Mouse (Mus musculus): ENCODE results near the gene Gm45021. TPM values are rescaled to one million over a fixed set of nuclear protein-coding genes. Genes with fewer than 3 reads are reported as not detected.

Gene Gm45021
- polyA plus RNA-seq, 1 experiment = not detected

- Histone ChIP-seq H3K4me3 (ENCODE audit: low read depth, low read length) (no peak overlapping the region), H3K36me3 (ENCODE audit: control insufficient read depth, insufficient read depth, low read length, poor library complexity, severe bottlenecking) (no peaks in the 10 kb centered on the region), H3K9me3 (replicated peaks; ENCODE audit: control insufficient read depth, insufficient read depth, low read length, poor library complexity, severe bottlenecking) (no peaks in the 10 kb centered on the region), H3K27me3 (ENCODE audit: control insufficient read depth, insufficient read depth, low read length, poor library complexity, severe bottlenecking) (no peaks in the 10 kb centered on the region), H3K9ac (ENCODE audit: low read depth, poor library complexity, severe bottlenecking) (no peak overlapping the region), H3K4me1 (ENCODE audit: control insufficient read depth, insufficient read depth, low read length) (no peaks in the 10 kb centered on the region), H3K27ac (ENCODE audit: insufficient read depth, low read length) (no peak overlapping the region)
- TF ChIP-seq POLR2A (IDR thresholded peaks at IDR 0.05; ENCODE audit: insufficient read depth, low read length) (no peak), EP300 (IDR thresholded peaks at IDR 0.05; ENCODE audit: insufficient read depth, low read depth, low read length) (no peak), CTCF (IDR thresholded peaks at IDR 0.05; ENCODE audit: low read depth, low read length) (no peak)
These were observed 47.1 kb downstream of the Gm45021 start for GRCm38 (mm10) chr6:48636515-48636914.

DNA sequence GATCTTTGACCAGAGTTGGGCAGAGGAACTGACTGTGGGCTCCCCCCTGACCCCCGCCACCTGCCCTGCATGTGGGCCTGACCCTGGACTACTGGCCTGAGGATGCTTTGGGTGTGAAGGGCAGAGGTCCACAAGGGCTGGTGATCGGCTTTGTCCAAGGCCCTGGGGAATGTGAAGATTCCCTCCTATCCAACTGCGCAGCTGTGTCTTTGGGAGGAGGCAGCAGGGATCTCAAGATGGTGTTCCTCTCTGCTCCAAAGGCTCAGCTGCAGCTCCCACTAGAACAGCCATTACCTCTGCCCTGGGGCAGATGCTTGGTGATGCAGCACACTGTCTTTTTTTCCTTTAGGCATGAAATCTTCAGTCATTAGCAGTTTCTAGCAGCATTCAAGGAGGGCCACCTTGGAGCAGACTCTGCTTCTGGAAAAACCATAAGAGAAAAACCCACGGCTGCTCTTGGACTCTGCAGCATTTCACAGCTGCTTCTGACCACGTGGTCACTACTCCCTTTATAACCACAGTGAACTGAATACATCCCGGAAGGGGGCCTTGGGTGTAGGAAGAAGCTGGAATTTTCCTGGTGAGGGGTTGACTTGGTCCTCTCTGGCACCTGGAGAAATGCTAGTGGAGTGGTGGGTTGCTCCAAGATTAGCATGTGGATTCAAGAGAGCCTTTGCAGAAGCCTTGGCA, 48.5 kb downstream of the Gm45021 start:
- Histone ChIP-seq H3K27me3 (ENCODE audit: control insufficient read depth, insufficient read depth, low read length, poor library complexity, severe bottlenecking) (no peaks in the 10 kb centered on the region), H3K4me3 (ENCODE audit: low read depth, low read length) (no peak overlapping the region), H3K9ac (ENCODE audit: low read depth, poor library complexity, severe bottlenecking) (no peak overlapping the region), H3K4me1 (ENCODE audit: control insufficient read depth, insufficient read depth, low read length) (no peaks in the 10 kb centered on the region), H3K9me3 (replicated peaks; ENCODE audit: control insufficient read depth, insufficient read depth, low read length, poor library complexity, severe bottlenecking) (no peaks in the 10 kb centered on the region), H3K27ac (ENCODE audit: insufficient read depth, low read length) (no peak overlapping the region), H3K36me3 (ENCODE audit: control insufficient read depth, insufficient read depth, low read length, poor library complexity, severe bottlenecking) (no peaks in the 10 kb centered on the region)
- TF ChIP-seq EP300 (IDR thresholded peaks at IDR 0.05; ENCODE audit: insufficient read depth, low read depth, low read length) (no peak), CTCF (IDR thresholded peaks at IDR 0.05; ENCODE audit: low read depth, low read length) (no peak), POLR2A (IDR thresholded peaks at IDR 0.05; ENCODE audit: insufficient read depth, low read length) (no peak)

DNA sequence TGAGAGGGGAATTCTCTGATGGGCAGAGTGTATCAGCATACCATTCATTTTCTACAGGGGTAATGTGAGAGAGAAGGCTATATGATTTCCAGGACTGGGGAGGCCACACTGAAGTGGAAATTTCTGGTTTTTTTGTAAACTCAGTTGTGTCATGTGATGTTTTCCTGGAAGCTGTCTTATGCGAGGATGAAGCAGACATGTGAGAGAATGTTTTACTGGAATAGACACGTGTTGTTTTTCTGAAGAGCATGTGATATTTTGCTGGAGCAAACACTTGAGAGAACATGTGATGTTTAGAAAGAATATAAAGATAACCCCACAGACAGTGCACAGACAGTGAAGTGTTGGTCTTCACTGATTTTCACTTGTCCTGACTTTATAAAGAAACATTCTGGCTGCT, 49.1 kb downstream of the Gm45021 start:
- H3K27me3 ChIP-seq (ENCODE audit: control insufficient read depth, insufficient read depth, low read length, poor library complexity, severe bottlenecking) = no peaks in the 10 kb centered on the region
- TF ChIP-seq EP300 (IDR thresholded peaks at IDR 0.05; ENCODE audit: insufficient read depth, low read depth, low read length) (no peak), CTCF (IDR thresholded peaks at IDR 0.05; ENCODE audit: low read depth, low read length) (no peak), POLR2A (IDR thresholded peaks at IDR 0.05; ENCODE audit: insufficient read depth, low read length) (no peak)

GRCm38 (mm10) chr6:48641391-48641790, 52.0 kb downstream of the Gm45021 start:
- H3K27ac ChIP-seq (ENCODE audit: insufficient read depth, low read length) = no peak overlapping the region
- H3K4me1 ChIP-seq (ENCODE audit: control insufficient read depth, insufficient read depth, low read length) = no peaks in the 10 kb centered on the region
- no peaks in the 10 kb centered on the region for H3K36me3 ChIP-seq (ENCODE audit: control insufficient read depth, insufficient read depth, low read length, poor library complexity, severe bottlenecking)
- H3K9me3 ChIP-seq (replicated peaks; ENCODE audit: control insufficient read depth, insufficient read depth, low read length, poor library complexity, severe bottlenecking) = no peaks in the 10 kb centered on the region
- no peaks in the 10 kb centered on the region for H3K27me3 ChIP-seq (ENCODE audit: control insufficient read depth, insufficient read depth, low read length, poor library complexity, severe bottlenecking)
- H3K4me3 ChIP-seq (ENCODE audit: low read depth, low read length) = no peak overlapping the region
- no peak for TF ChIP-seq POLR2A (IDR thresholded peaks at IDR 0.05; ENCODE audit: insufficient read depth, low read length)
- no peak overlapping the region for H3K9ac ChIP-seq (ENCODE audit: low read depth, poor library complexity, severe bottlenecking)

More for the DNA sequence above, 49.1 kb downstream of the Gm45021 start:
- Histone ChIP-seq H3K9me3 (replicated peaks; ENCODE audit: control insufficient read depth, insufficient read depth, low read length, poor library complexity, severe bottlenecking) (no peaks in the 10 kb centered on the region), H3K4me3 (ENCODE audit: low read depth, low read length) (no peak overlapping the region), H3K27ac (ENCODE audit: insufficient read depth, low read length) (no peak overlapping the region), H3K36me3 (ENCODE audit: control insufficient read depth, insufficient read depth, low read length, poor library complexity, severe bottlenecking) (no peaks in the 10 kb centered on the region), H3K4me1 (ENCODE audit: control insufficient read depth, insufficient read depth, low read length) (no peaks in the 10 kb centered on the region), H3K9ac (ENCODE audit: low read depth, poor library complexity, severe bottlenecking) (no peak overlapping the region)

DNA sequence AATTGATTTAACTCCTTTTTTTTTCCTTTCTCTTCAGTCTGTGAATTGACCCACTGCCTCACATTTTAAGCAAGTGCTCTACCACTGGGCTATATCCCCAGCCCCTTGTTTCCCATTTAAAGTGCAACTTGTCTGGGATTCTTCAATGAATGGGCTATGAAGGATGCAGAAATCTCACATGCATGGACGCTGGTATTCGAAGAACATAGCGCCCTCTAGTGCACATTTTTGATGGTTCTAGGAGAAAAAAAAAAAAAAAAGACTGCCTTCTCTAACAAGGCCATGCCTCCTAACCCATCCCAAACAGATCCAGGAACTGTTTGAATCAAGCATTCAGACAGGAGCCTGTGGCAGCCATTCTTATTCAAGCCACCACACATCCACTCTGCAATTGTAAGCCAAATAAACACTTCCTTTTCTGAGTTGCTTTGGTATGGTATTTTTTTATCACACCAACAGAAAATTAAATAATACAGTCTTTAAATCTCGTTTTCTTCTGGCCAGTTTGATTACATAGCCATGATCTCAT, 53.4 kb downstream of the Gm45021 start:
- Histone ChIP-seq H3K27me3 (ENCODE audit: control insufficient read depth, insufficient read depth, low read length, poor library complexity, severe bottlenecking) (no peaks in the 10 kb centered on the region), H3K4me1 (ENCODE audit: control insufficient read depth, insufficient read depth, low read length) (no peaks in the 10 kb centered on the region), H3K9me3 (replicated peaks; ENCODE audit: control insufficient read depth, insufficient read depth, low read length, poor library complexity, severe bottlenecking) (no peaks in the 10 kb centered on the region), H3K9ac (ENCODE audit: low read depth, poor library complexity, severe bottlenecking) (no peak overlapping the region), H3K36me3 (ENCODE audit: control insufficient read depth, insufficient read depth, low read length, poor library complexity, severe bottlenecking) (no peaks in the 10 kb centered on the region), H3K27ac (ENCODE audit: insufficient read depth, low read length) (no peak overlapping the region), H3K4me3 (ENCODE audit: low read depth, low read length) (no peak overlapping the region)
- no peak for TF ChIP-seq POLR2A (IDR thresholded peaks at IDR 0.05; ENCODE audit: insufficient read depth, low read length)
- TF ChIP-seq CTCF (IDR thresholded peaks at IDR 0.05; ENCODE audit: low read depth, low read length) = no peak
- TF ChIP-seq EP300 (IDR thresholded peaks at IDR 0.05; ENCODE audit: insufficient read depth, low read depth, low read length) = no peak

- Histone ChIP-seq H3K27me3 (ENCODE audit: control insufficient read depth, insufficient read depth, low read length, poor library complexity, severe bottlenecking) (no peaks in the 10 kb centered on the region), H3K9me3 (replicated peaks; ENCODE audit: control insufficient read depth, insufficient read depth, low read length, poor library complexity, severe bottlenecking) (no peaks in the 10 kb centered on the region), H3K36me3 (ENCODE audit: control insufficient read depth, insufficient read depth, low read length, poor library complexity, severe bottlenecking) (no peaks in the 10 kb centered on the region), H3K4me3 (ENCODE audit: low read depth, low read length) (no peak overlapping the region), H3K9ac (ENCODE audit: low read depth, poor library complexity, severe bottlenecking) (no peak overlapping the region), H3K4me1 (ENCODE audit: control insufficient read depth, insufficient read depth, low read length) (no peaks in the 10 kb centered on the region), H3K27ac (ENCODE audit: insufficient read depth, low read length) (no peak overlapping the region)
- TF ChIP-seq POLR2A (IDR thresholded peaks at IDR 0.05; ENCODE audit: insufficient read depth, low read length) (no peak), CTCF (IDR thresholded peaks at IDR 0.05; ENCODE audit: low read depth, low read length) (peak; percentile 74)
These were observed 56.4 kb downstream of the Gm45021 start for GRCm38 (mm10) chr6:48645660-48646308.

Measured in ES-Bruce4 (cell line).